Mouse (Mus musculus): ENCODE measurements around the gene Stat3. TPM values are rescaled to one million over a fixed set of nuclear protein-coding genes. Genes with fewer than 3 reads are reported as not detected.

The Stat3 gene
- polyA plus RNA-seq, 1 experiment, result 47.5 TPM

DNA sequence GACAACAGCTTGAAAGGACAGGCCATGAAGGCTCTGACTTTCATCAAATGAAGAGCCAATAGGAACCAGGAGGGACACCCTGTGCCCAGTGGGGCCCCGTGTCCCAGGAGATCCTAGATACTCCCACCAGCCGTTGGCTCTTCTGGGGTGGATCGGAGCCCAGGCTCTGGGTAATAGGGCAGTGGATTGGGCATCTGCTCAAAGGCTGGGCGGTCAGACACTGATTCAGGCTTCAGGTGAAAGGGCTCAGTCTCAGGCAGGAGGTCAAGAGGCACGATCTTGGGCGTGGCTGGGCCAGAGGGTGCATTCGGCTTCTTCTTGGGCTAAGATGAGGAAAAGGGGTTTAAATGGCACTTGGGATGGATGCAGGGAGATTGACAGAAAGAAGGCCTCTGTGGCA is 24.8 kb upstream of the Stat3 start:
- no peak for TF ChIP-seq CTCF (IDR thresholded peaks at IDR 0.05; ENCODE audit: borderline replicate concordance, insufficient read depth, low read depth, low read length)
- TF ChIP-seq POLR2A (IDR thresholded peaks at IDR 0.05; ENCODE audit: borderline replicate concordance, insufficient read depth, low read length), result no peak
- 84% methylated on average over 7 of the region's 7 CpGs for WGBS
- H3K4me3 ChIP-seq (replicated peaks; ENCODE audit: insufficient read depth, low read depth, low read length), result no peak overlapping the region
- H3K27me3 ChIP-seq (ENCODE audit: control insufficient read depth, insufficient read depth, low read length), result no peaks in the 10 kb centered on the region; the same call in 1 of the 2 replicates
- H3K4me1 ChIP-seq (ENCODE audit: control insufficient read depth, insufficient read depth, low read length), result peaks cover 2% of the 10 kb centered on the region; the same call in 1 of the 2 replicates
- H3K27ac ChIP-seq (ENCODE audit: insufficient read depth, low read length), result no peak overlapping the region
- no peak for DNase-seq

DNA sequence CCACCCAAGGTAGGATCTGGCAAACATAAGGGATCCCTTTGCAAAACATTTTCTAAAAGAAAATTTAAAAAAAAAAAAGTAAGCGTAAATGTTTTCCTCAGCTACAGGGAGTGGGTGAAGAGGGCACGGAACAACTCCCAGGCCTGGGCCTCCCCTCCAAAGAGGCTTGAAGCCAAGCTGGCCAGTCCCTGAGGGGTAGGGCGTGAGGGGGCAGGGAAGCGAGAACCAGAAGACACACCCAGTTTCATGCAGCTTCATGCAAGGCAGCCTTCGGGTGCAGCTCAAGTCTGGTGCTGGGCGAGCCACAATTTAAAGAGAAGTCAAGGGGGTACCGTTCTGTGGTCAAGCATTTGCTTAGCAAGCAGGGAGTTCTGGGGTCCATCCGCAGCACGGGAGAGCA is 24.3 kb upstream of the Stat3 start:
- H3K4me1 ChIP-seq (ENCODE audit: control insufficient read depth, insufficient read depth, low read length), result peaks cover 7% of the 10 kb centered on the region; the same call in 1 of the 2 replicates
- DNase-seq, result no peak
- TF ChIP-seq CTCF (IDR thresholded peaks at IDR 0.05; ENCODE audit: borderline replicate concordance, insufficient read depth, low read depth, low read length), result no peak
- TF ChIP-seq POLR2A (IDR thresholded peaks at IDR 0.05; ENCODE audit: borderline replicate concordance, insufficient read depth, low read length), result no peak
- no peak overlapping the region for H3K4me3 ChIP-seq (replicated peaks; ENCODE audit: insufficient read depth, low read depth, low read length)
- WGBS, result 81% methylated on average over 9 of the region's 9 CpGs
- no peak overlapping the region for H3K27ac ChIP-seq (ENCODE audit: insufficient read depth, low read length)
- no peaks in the 10 kb centered on the region for H3K27me3 ChIP-seq (ENCODE audit: control insufficient read depth, insufficient read depth, low read length)

GRCm38 (mm10) chr11:100962371-100962911 is 23.1 kb upstream of the Stat3 start:
- TF ChIP-seq CTCF (IDR thresholded peaks at IDR 0.05; ENCODE audit: borderline replicate concordance, insufficient read depth, low read depth, low read length), result no peak
- TF ChIP-seq POLR2A (IDR thresholded peaks at IDR 0.05; ENCODE audit: borderline replicate concordance, insufficient read depth, low read length), result no peak
- no peak for DNase-seq
- H3K4me3 ChIP-seq (replicated peaks; ENCODE audit: insufficient read depth, low read depth, low read length), result no peak overlapping the region
- H3K27ac ChIP-seq (ENCODE audit: insufficient read depth, low read length), result no peak overlapping the region
- H3K27me3 ChIP-seq (ENCODE audit: control insufficient read depth, insufficient read depth, low read length), result no peaks in the 10 kb centered on the region
- H3K4me1 ChIP-seq (ENCODE audit: control insufficient read depth, insufficient read depth, low read length), result peaks cover 8% of the 10 kb centered on the region; the same call in 1 of the 2 replicates
- 68% methylated on average over 9 of the region's 9 CpGs for WGBS

DNA sequence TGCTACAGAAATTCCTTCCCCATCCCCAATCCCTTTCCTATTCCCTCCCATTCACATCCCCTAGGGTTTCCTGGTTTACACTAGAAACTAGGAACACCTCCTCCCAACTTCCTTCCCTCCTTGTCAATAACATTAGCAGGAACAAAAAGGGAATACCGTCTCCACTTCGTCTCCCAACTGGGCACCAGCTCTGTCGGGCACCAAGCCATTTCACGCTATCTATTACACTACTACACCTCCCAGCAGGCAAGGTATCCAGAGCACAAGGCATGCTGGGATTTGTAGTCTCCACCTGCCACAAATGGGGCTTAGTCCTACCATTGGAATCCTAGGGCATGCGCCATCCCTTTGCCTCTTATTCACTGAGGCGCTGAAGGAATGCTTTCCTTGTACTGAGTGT is 21.2 kb upstream of the Stat3 start:
- Histone ChIP-seq H3K27ac (ENCODE audit: insufficient read depth, low read length) (no peak overlapping the region), H3K4me3 (replicated peaks; ENCODE audit: insufficient read depth, low read depth, low read length) (no peak overlapping the region), H3K27me3 (ENCODE audit: control insufficient read depth, insufficient read depth, low read length) (no peaks in the 10 kb centered on the region), H3K4me1 (ENCODE audit: control insufficient read depth, insufficient read depth, low read length) (peaks cover 8% of the 10 kb centered on the region; the same call in 1 of the 2 replicates)
- WGBS, result 14% methylated on average over 6 of the region's 6 CpGs
- peak; percentile 54 to 72 for DNase-seq
- TF ChIP-seq POLR2A (IDR thresholded peaks at IDR 0.05; ENCODE audit: borderline replicate concordance, insufficient read depth, low read length) (no peak), CTCF (IDR thresholded peaks at IDR 0.05; ENCODE audit: borderline replicate concordance, insufficient read depth, low read depth, low read length) (no peak)

GRCm38 (mm10) chr11:100959826-100960225 is 20.5 kb upstream of the Stat3 start:
- H3K27me3 ChIP-seq (ENCODE audit: control insufficient read depth, insufficient read depth, low read length), result no peaks in the 10 kb centered on the region
- 33% methylated on average over 3 of the region's 3 CpGs for WGBS
- H3K4me3 ChIP-seq (replicated peaks; ENCODE audit: insufficient read depth, low read depth, low read length), result no peak overlapping the region
- DNase-seq, result no peak
- H3K27ac ChIP-seq (ENCODE audit: insufficient read depth, low read length), result no peak overlapping the region
- H3K4me1 ChIP-seq (ENCODE audit: control insufficient read depth, insufficient read depth, low read length), result peaks cover 8% of the 10 kb centered on the region; the same call in 1 of the 2 replicates
- TF ChIP-seq POLR2A (IDR thresholded peaks at IDR 0.05; ENCODE audit: borderline replicate concordance, insufficient read depth, low read length), result no peak
- TF ChIP-seq CTCF (IDR thresholded peaks at IDR 0.05; ENCODE audit: borderline replicate concordance, insufficient read depth, low read depth, low read length), result no peak

- WGBS, result 5% methylated on average over 14 of the region's 14 CpGs
- H3K4me3 ChIP-seq (replicated peaks; ENCODE audit: insufficient read depth, low read depth, low read length), result no peak overlapping the region
Observed at GRCm38 (mm10) chr11:100959464-100959810, 20.1 kb upstream of the Stat3 start.

DNA sequence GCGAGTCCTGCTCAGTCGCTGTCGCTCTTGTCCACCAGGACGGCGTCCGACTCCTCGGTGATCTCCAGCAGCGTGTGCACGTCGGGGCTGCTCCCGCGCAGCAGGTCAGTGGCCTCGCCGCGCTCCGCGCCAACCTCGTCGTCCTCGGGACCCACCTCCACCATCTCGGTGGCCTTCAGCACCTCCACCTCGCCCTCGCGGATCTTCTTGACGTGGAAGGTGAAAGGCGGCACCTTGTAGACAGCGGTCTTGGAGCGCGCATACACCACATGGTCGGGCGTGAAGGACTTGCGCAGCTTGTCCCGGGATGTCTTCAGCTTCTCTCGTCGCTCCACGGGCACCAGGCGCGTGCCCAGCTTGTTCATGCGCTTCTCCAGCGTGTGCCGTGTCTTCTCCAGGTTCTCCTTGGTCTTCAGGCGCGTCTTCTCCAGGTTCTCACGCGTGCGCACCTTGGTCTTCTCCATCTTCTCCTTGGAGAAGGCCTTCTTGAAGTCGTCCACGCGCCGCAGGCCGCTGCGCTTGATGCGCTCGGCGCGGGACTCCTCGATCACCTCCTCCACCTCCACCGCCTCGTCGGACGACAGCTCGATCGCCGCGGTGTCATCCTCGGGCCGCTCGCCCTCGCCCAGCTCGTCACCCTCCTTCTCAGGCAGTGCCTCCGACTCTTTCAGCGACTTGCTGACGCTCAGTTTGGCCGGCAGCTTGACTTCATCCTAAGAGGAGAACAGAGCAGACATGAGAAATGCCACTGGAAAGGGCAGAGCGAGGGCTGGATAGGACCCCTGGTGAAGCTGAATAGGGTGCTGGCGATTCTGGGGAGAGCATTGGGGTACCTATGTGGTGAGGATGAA is 19.5 kb upstream of the Stat3 start:
- DNase-seq, result peak in 1 of 2 experiments; percentile 26
- H3K27me3 ChIP-seq (ENCODE audit: control insufficient read depth, insufficient read depth, low read length), result no peaks in the 10 kb centered on the region
- H3K4me1 ChIP-seq (ENCODE audit: control insufficient read depth, insufficient read depth, low read length), result peaks cover 8% of the 10 kb centered on the region; the same call in 1 of the 2 replicates
- WGBS, result 10% methylated on average over 76 of the region's 76 CpGs
- TF ChIP-seq POLR2A (IDR thresholded peaks at IDR 0.05; ENCODE audit: borderline replicate concordance, insufficient read depth, low read length), result no peak
- TF ChIP-seq CTCF (IDR thresholded peaks at IDR 0.05; ENCODE audit: borderline replicate concordance, insufficient read depth, low read depth, low read length), result no peak
- H3K27ac ChIP-seq (ENCODE audit: insufficient read depth, low read length), result no peak overlapping the region
- no peak overlapping the region for H3K4me3 ChIP-seq (replicated peaks; ENCODE audit: insufficient read depth, low read depth, low read length)

More at GRCm38 (mm10) chr11:100959464-100959810, 20.1 kb upstream of the Stat3 start:
- Histone ChIP-seq H3K4me1 (ENCODE audit: control insufficient read depth, insufficient read depth, low read length) (peaks cover 8% of the 10 kb centered on the region; the same call in 1 of the 2 replicates), H3K27me3 (ENCODE audit: control insufficient read depth, insufficient read depth, low read length) (no peaks in the 10 kb centered on the region), H3K27ac (ENCODE audit: insufficient read depth, low read length) (no peak overlapping the region)
- DNase-seq, result peak; percentile 54 to 63
- TF ChIP-seq CTCF (IDR thresholded peaks at IDR 0.05; ENCODE audit: borderline replicate concordance, insufficient read depth, low read depth, low read length) (peak; percentile 64; the same call in 1 of the 2 replicates), POLR2A (IDR thresholded peaks at IDR 0.05; ENCODE audit: borderline replicate concordance, insufficient read depth, low read length) (no peak)

All from cerebellum, adult 2 months (tissue).